12 mouse cellular contexts compared by ENCODE assay signal in genomic region chr17:30154144-30154543, GRCm38 (mm10).
"Had no signal": no experiment of that assay in that cellular context is flagged by ENCODE, and none has a peak within 500 bp of the region (broad histone marks: within the 10 kb centered on the region; RNA-seq: fewer than 3 reads in every experiment).

No protein-coding gene starts in this region.

- DNase-seq: kidney, postnatal 4 days; liver; liver, embryonic 13.5 days; lung, adult 18-20 months; right cerebral cortex, postnatal 14 days; thymus, adult 2 months; thymus, postnatal 36 days had no signal

- H3K36me3 ChIP-seq: midbrain, embryonic 13.5 days; stomach, embryonic 15.5 days had no signal

- H3K27ac ChIP-seq: layer of hippocampus, adult 2 months; left cerebral cortex, adult 2 months; liver, embryonic 13.5 days; midbrain, embryonic 13.5 days; stomach, embryonic 15.5 days had no signal

- H3K9me3 ChIP-seq: limb, embryonic 12.5 days; liver, embryonic 13.5 days; midbrain, embryonic 13.5 days; stomach, embryonic 15.5 days had no signal

- H3K9ac ChIP-seq: limb, embryonic 12.5 days; liver, embryonic 13.5 days; midbrain, embryonic 13.5 days; stomach, embryonic 15.5 days had no signal

- ATAC-seq: midbrain, embryonic 13.5 days had no signal

- H3K4me3 ChIP-seq: layer of hippocampus, adult 2 months; left cerebral cortex, adult 2 months; limb, embryonic 12.5 days; liver, embryonic 13.5 days; midbrain, embryonic 13.5 days; stomach, embryonic 15.5 days had no signal

- H3K4me1 ChIP-seq: liver, embryonic 13.5 days had no signal

- H3K4me2 ChIP-seq: limb, embryonic 12.5 days; liver, embryonic 13.5 days; midbrain, embryonic 13.5 days; stomach, embryonic 15.5 days had no signal

- H3K27me3 ChIP-seq: limb, embryonic 12.5 days; liver, embryonic 13.5 days; midbrain, embryonic 13.5 days; stomach, embryonic 15.5 days had no signal
